Mouse (Mus musculus): ENCODE measurements around the gene Ppp1r2. TPM values are rescaled to one million over a fixed set of nuclear protein-coding genes. Genes with fewer than 3 reads are reported as not detected.

The Ppp1r2 gene
- polyA plus RNA-seq, 1 experiment from 2014 or later, result 36.8 TPM

- H3K27ac ChIP-seq (ENCODE audit: low read depth), result peak overlapping the region; percentile 96
- H3K27me3 ChIP-seq (ENCODE audit: insufficient read depth, low read length), result no peaks in the 10 kb centered on the region
- DNase-seq (no peak), ATAC-seq (no peak)
- H3K4me2 ChIP-seq (ENCODE audit: low read depth, low read length), result peak overlapping the region; percentile 74
- peaks cover 38% of the 10 kb centered on the region for H3K4me1 ChIP-seq (ENCODE audit: insufficient read depth)
- 0 out of 2 replicates have a peak, but pooled peaks cover 5% of the 10 kb centered on the region for H3K36me3 ChIP-seq (replicated peaks; ENCODE audit: insufficient read depth, low read length)
- peak overlapping the region; percentile 97 for H3K4me3 ChIP-seq (ENCODE audit: low read depth, low read length)
- TF ChIP-seq CTCF (IDR thresholded peaks at IDR 0.05; ENCODE audit: low read depth) (no peak), EP300 (IDR thresholded peaks at IDR 0.05; ENCODE audit: low read depth) (no peak)
- H3K9ac ChIP-seq (replicated peaks), result peak overlapping the region; percentile 95
- WGBS (ENCODE audit: insufficient replicate concordance), result 4% methylated on average over 6 of the region's 6 CpGs
- no peaks in the 10 kb centered on the region for H3K9me3 ChIP-seq (ENCODE audit: low read length)
Measured at GRCm38 (mm10) chr16:31274084-31274483, 993 bp downstream of the Ppp1r2 start.

DNA sequence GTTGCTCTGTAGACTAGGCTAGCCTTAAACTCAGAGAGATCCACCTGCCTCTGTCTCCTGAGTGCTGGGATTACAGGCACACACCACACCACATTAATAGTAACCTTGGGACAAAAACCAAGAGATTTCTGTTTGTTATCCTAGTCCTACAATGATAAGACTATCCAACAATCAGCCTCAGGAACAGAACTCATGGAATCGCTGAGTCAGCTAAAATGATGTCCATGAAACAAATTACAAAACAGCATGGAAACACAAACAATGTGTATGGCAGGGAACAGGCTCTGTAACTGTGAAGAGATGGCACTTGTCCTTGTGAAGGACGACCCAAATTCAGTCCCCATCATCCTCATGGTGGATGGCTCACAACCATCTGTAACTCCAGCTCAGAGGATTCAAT is 8.4 kb downstream of the Ppp1r2 start:
- TF ChIP-seq EP300 (IDR thresholded peaks at IDR 0.05; ENCODE audit: low read depth), result no peak
- TF ChIP-seq CTCF (IDR thresholded peaks at IDR 0.05; ENCODE audit: low read depth), result no peak
- H3K4me3 ChIP-seq (ENCODE audit: low read depth, low read length), result no peak overlapping the region
- H3K9ac ChIP-seq (replicated peaks), result no peak overlapping the region
- DNase-seq (no peak), ATAC-seq (no peak)
- H3K4me1 ChIP-seq (ENCODE audit: insufficient read depth), result peaks cover 7% of the 10 kb centered on the region; the same call in 1 of the 2 replicates
- peaks cover 23% of the 10 kb centered on the region for H3K36me3 ChIP-seq (replicated peaks; ENCODE audit: insufficient read depth, low read length)
- H3K4me2 ChIP-seq (ENCODE audit: low read depth, low read length), result no peak overlapping the region
- 67% methylated on average over 2 of the region's 2 CpGs for WGBS (ENCODE audit: insufficient replicate concordance)
- H3K27ac ChIP-seq (ENCODE audit: low read depth), result no peak overlapping the region
- H3K9me3 ChIP-seq (ENCODE audit: low read length), result no peaks in the 10 kb centered on the region
- no peaks in the 10 kb centered on the region for H3K27me3 ChIP-seq (ENCODE audit: insufficient read depth, low read length)

DNA sequence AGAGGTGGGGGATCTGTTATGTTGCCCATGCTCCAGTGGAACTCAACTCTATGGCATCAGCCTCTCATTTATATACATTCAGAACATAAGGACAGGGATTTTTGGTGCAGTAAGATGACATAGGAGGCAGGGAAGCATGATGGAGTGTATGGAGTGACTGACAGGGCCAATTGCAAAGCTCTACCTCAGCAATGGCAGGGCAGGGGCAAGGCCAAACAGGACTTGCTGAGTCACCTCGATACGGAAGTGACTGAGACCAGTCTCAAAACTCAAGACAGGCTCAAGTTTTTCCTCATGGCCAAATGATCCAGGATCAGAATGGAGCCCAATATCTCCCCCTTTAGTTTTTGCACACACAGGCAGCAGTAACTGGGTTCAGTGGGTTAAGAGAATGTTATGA is 18.9 kb downstream of the Ppp1r2 start:
- WGBS (ENCODE audit: insufficient replicate concordance), result 89% methylated on average over 2 of the region's 2 CpGs
- TF ChIP-seq CTCF (IDR thresholded peaks at IDR 0.05; ENCODE audit: low read depth), result no peak
- Histone ChIP-seq H3K4me3 (ENCODE audit: low read depth, low read length) (no peak overlapping the region), H3K9me3 (ENCODE audit: low read length) (no peaks in the 10 kb centered on the region), H3K4me1 (ENCODE audit: insufficient read depth) (no peaks in the 10 kb centered on the region), H3K9ac (replicated peaks) (no peak overlapping the region), H3K27ac (ENCODE audit: low read depth) (no peak overlapping the region), H3K4me2 (ENCODE audit: low read depth, low read length) (no peak overlapping the region), H3K27me3 (ENCODE audit: insufficient read depth, low read length) (no peaks in the 10 kb centered on the region), H3K36me3 (replicated peaks; ENCODE audit: insufficient read depth, low read length) (peaks cover 62% of the 10 kb centered on the region)
- DNase-seq (no peak), ATAC-seq (no peak)

GRCm38 (mm10) chr16:31255685-31256084 is 19.4 kb downstream of the Ppp1r2 start:
- Histone ChIP-seq H3K9me3 (ENCODE audit: low read length) (no peaks in the 10 kb centered on the region), H3K36me3 (replicated peaks; ENCODE audit: insufficient read depth, low read length) (peaks cover 61% of the 10 kb centered on the region), H3K4me1 (ENCODE audit: insufficient read depth) (no peaks in the 10 kb centered on the region), H3K4me2 (ENCODE audit: low read depth, low read length) (no peak overlapping the region), H3K27me3 (ENCODE audit: insufficient read depth, low read length) (no peaks in the 10 kb centered on the region), H3K27ac (ENCODE audit: low read depth) (no peak overlapping the region), H3K4me3 (ENCODE audit: low read depth, low read length) (no peak overlapping the region), H3K9ac (replicated peaks) (no peak overlapping the region)
- 95% methylated on average over 3 of the region's 3 CpGs for WGBS (ENCODE audit: insufficient replicate concordance)
- TF ChIP-seq CTCF (IDR thresholded peaks at IDR 0.05; ENCODE audit: low read depth) (no peak), EP300 (IDR thresholded peaks at IDR 0.05; ENCODE audit: low read depth) (no peak)
- ATAC-seq (no peak), DNase-seq (no peak)

DNA sequence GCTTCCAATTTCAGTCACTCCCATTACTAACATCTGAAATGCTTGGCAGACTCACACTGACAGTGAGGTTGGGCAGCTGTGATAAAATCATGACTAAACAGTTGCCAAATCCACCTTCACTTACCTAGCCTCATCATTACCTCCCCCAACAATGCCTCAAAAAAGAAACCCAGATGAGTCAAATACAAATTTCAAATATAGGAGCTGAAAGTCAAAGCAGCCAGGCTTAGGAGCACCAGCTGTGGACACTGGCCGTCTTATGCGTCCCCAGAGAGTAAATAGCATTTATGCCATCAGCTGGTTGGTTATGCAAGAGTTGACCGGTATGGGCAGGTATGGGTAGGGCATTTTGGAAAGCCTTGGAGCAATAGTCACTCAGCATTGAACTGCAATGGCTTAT is 25.7 kb downstream of the Ppp1r2 start:
- Histone ChIP-seq H3K4me3 (ENCODE audit: low read depth, low read length) (no peak overlapping the region), H3K9ac (replicated peaks) (no peak overlapping the region), H3K27ac (ENCODE audit: low read depth) (no peak overlapping the region), H3K27me3 (ENCODE audit: insufficient read depth, low read length) (no peaks in the 10 kb centered on the region), H3K9me3 (ENCODE audit: low read length) (no peaks in the 10 kb centered on the region), H3K4me2 (ENCODE audit: low read depth, low read length) (no peak overlapping the region), H3K4me1 (ENCODE audit: insufficient read depth) (no peaks in the 10 kb centered on the region), H3K36me3 (replicated peaks; ENCODE audit: insufficient read depth, low read length) (peaks cover 9% of the 10 kb centered on the region)
- DNase-seq (no peak), ATAC-seq (peak; percentile 61; the same call in 1 of the 2 replicates)
- no peak for TF ChIP-seq EP300 (IDR thresholded peaks at IDR 0.05; ENCODE audit: low read depth)
- TF ChIP-seq CTCF (IDR thresholded peaks at IDR 0.05; ENCODE audit: low read depth), result no peak
- WGBS (ENCODE audit: insufficient replicate concordance), result 69% methylated on average over 3 of the region's 3 CpGs

- H3K27ac ChIP-seq (ENCODE audit: low read depth), result no peak overlapping the region
- H3K4me1 ChIP-seq (ENCODE audit: insufficient read depth), result no peaks in the 10 kb centered on the region
- no peaks in the 10 kb centered on the region for H3K9me3 ChIP-seq (ENCODE audit: low read length)
- no peak overlapping the region for H3K4me2 ChIP-seq (ENCODE audit: low read depth, low read length)
- TF ChIP-seq CTCF (IDR thresholded peaks at IDR 0.05; ENCODE audit: low read depth) (no peak), EP300 (IDR thresholded peaks at IDR 0.05; ENCODE audit: low read depth) (no peak)
- H3K9ac ChIP-seq (replicated peaks), result no peak overlapping the region
- 91% methylated on average over 13 of the region's 13 CpGs for WGBS (ENCODE audit: insufficient replicate concordance)
- no peak for ATAC-seq
- no peak for DNase-seq
- no peak overlapping the region for H3K4me3 ChIP-seq (ENCODE audit: low read depth, low read length)
- H3K27me3 ChIP-seq (ENCODE audit: insufficient read depth, low read length), result no peaks in the 10 kb centered on the region
- H3K36me3 ChIP-seq (replicated peaks; ENCODE audit: insufficient read depth, low read length), result peaks cover 9% of the 10 kb centered on the region
Measured at GRCm38 (mm10) chr16:31248717-31249116, 26.4 kb downstream of the Ppp1r2 start.

- H3K4me3 ChIP-seq (ENCODE audit: low read depth, low read length), result no peak overlapping the region
- no peak for ATAC-seq
- peaks cover 4% of the 10 kb centered on the region; the same call in 1 of the 2 replicates for H3K36me3 ChIP-seq (replicated peaks; ENCODE audit: insufficient read depth, low read length)
- no peak overlapping the region for H3K9ac ChIP-seq (replicated peaks)
- DNase-seq, result no peak
- H3K9me3 ChIP-seq (ENCODE audit: low read length), result no peaks in the 10 kb centered on the region
- TF ChIP-seq EP300 (IDR thresholded peaks at IDR 0.05; ENCODE audit: low read depth) (no peak), CTCF (IDR thresholded peaks at IDR 0.05; ENCODE audit: low read depth) (no peak)
- no peak overlapping the region for H3K27ac ChIP-seq (ENCODE audit: low read depth)
- H3K27me3 ChIP-seq (ENCODE audit: insufficient read depth, low read length), result no peaks in the 10 kb centered on the region
- no peak overlapping the region for H3K4me2 ChIP-seq (ENCODE audit: low read depth, low read length)
- WGBS (ENCODE audit: insufficient replicate concordance), result 63% methylated on average over 7 of the region's 7 CpGs
- H3K4me1 ChIP-seq (ENCODE audit: insufficient read depth), result no peaks in the 10 kb centered on the region
Measured at GRCm38 (mm10) chr16:31247442-31247841, 27.6 kb downstream of the Ppp1r2 start.

Data from liver, postnatal 0 days (tissue).